Mouse (Mus musculus) heart, embryonic 12.5 days (tissue): ENCODE measurements around the gene Eri3. TPM values are rescaled to one million over a fixed set of nuclear protein-coding genes. Genes with fewer than 3 reads are reported as not detected.

Experiments
- ATAC-seq: fragments of 200-750 bp; cut with Nextera tagmentation; 2 replicates; pipeline ENCODE4 v1.8.0; 2017; ENCODE audit warnings: moderate TSS enrichment, moderate library complexity; ENCODE audit not compliant: insufficient number of reproducible peaks, low FRiP score
- H3K27ac ChIP-seq: fragments of 300-500 bp; sonication (generic); 2 replicates; pipeline ENCODE4 v1.5.1; 2016; ENCODE audit warnings: mild to moderate bottlenecking, moderate library complexity; ENCODE audit not compliant: poor library complexity, severe bottlenecking
- H3K27me3 ChIP-seq: fragments of 300-500 bp; sonication (generic); replicated peaks from 2 replicates; pipeline ENCODE4 v1.6.1; 2016; ENCODE audit warnings: mild to moderate bottlenecking, moderate library complexity
- H3K36me3 ChIP-seq: fragments of 300-500 bp; sonication (generic); 2 replicates; pipeline ENCODE4 v1.6.1; 2016; ENCODE audit warnings: mild to moderate bottlenecking, moderate library complexity
- H3K4me1 ChIP-seq: fragments of 300-500 bp; sonication (generic); replicated peaks from 2 replicates; pipeline ENCODE4 v1.6.1; 2016; ENCODE audit warnings: mild to moderate bottlenecking
- H3K4me2 ChIP-seq: fragments of 300-500 bp; sonication (generic); 2 replicates; pipeline ENCODE4 v1.6.1; 2016; ENCODE audit warnings: mild to moderate bottlenecking, moderate library complexity
- H3K4me3 ChIP-seq: fragments of 300-500 bp; sonication (generic); 2 replicates; pipeline ENCODE4 v1.5.1; 2016; ENCODE audit warnings: mild to moderate bottlenecking
- H3K9ac ChIP-seq: fragments of 300-500 bp; sonication (generic); 2 replicates; pipeline ENCODE4 v1.6.1; 2016; ENCODE audit warnings: mild to moderate bottlenecking, moderate library complexity
- H3K9me3 ChIP-seq: fragments of 300-500 bp; sonication (generic); replicated peaks from 2 replicates; pipeline ENCODE4 v1.6.1; 2016; ENCODE audit warnings: mild to moderate bottlenecking, moderate library complexity
- WGBS: fragments of 180-500 bp; shearing (Covaris S2); methylation state at CpG from one replicate; pipeline ENCODE4 v1.1.7; 2016; 5-methylcytosine and 5-hydroxymethylcytosine counted together
- polyA plus RNA-seq: library from polyadenylated mRNA; unstranded; fragments of >200 nt; fragmentation: Nextera tagmentation; extraction: Ambion mirVana; gene quantifications from 2 replicates; pipeline ENCODE4 v1.2.1, GENCODE M21; 2016

Gene Eri3
- polyA plus RNA-seq, 1 experiment from 2014 or later = 119 TPM

GRCm38 (mm10) chr4:117628464-117628863, 78.3 kb downstream of the Eri3 start:
- no peak overlapping the region for H3K9ac ChIP-seq
- peaks cover 35% of the 10 kb centered on the region for H3K4me1 ChIP-seq
- H3K9me3 ChIP-seq = no peaks in the 10 kb centered on the region
- no peak overlapping the region for H3K27ac ChIP-seq
- no peak overlapping the region for H3K4me3 ChIP-seq
- H3K36me3 ChIP-seq = peaks cover 15% of the 10 kb centered on the region
- no peaks in the 10 kb centered on the region for H3K27me3 ChIP-seq
- 30% methylated on average over 1 of the region's 1 CpGs for WGBS
- no peak for ATAC-seq
- no peak overlapping the region for H3K4me2 ChIP-seq

- H3K4me1 ChIP-seq = peaks cover 27% of the 10 kb centered on the region
- H3K27ac ChIP-seq = no peak overlapping the region
- ATAC-seq = no peak
- no peak overlapping the region for H3K4me3 ChIP-seq
- H3K9me3 ChIP-seq = no peaks in the 10 kb centered on the region
- no peak overlapping the region for H3K9ac ChIP-seq
- WGBS = 68% methylated on average over 6 of the region's 6 CpGs
- peaks cover 10% of the 10 kb centered on the region for H3K36me3 ChIP-seq
- no peaks in the 10 kb centered on the region for H3K27me3 ChIP-seq
- H3K4me2 ChIP-seq = no peak overlapping the region
Measured at GRCm38 (mm10) chr4:117630053-117630670, 80.0 kb downstream of the Eri3 start.

- no peak overlapping the region for H3K27ac ChIP-seq
- peaks cover 5% of the 10 kb centered on the region for H3K36me3 ChIP-seq
- H3K9ac ChIP-seq = no peak overlapping the region
- no peak overlapping the region for H3K4me2 ChIP-seq
- H3K4me1 ChIP-seq = peaks cover 46% of the 10 kb centered on the region
- no peak for ATAC-seq
- no peak overlapping the region for H3K4me3 ChIP-seq
- 74% methylated on average over 5 of the region's 5 CpGs for WGBS
- H3K9me3 ChIP-seq = no peaks in the 10 kb centered on the region
- H3K27me3 ChIP-seq = no peaks in the 10 kb centered on the region
Measured at GRCm38 (mm10) chr4:117633527-117633926, 83.4 kb downstream of the Eri3 start.

GRCm38 (mm10) chr4:117634642-117635041, 84.5 kb downstream of the Eri3 start:
- Histone ChIP-seq H3K4me3 (no peak overlapping the region), H3K27ac (no peak overlapping the region), H3K4me2 (no peak overlapping the region), H3K27me3 (no peaks in the 10 kb centered on the region), H3K9me3 (no peaks in the 10 kb centered on the region), H3K36me3 (no peaks in the 10 kb centered on the region; the same call in 1 of the 2 replicates), H3K9ac (no peak overlapping the region), H3K4me1 (peaks cover 35% of the 10 kb centered on the region)
- ATAC-seq = no peak
- 46% methylated on average over 7 of the region's 7 CpGs for WGBS

GRCm38 (mm10) chr4:117636152-117636551, 86.0 kb downstream of the Eri3 start:
- Histone ChIP-seq H3K4me2 (no peak overlapping the region), H3K27ac (no peak overlapping the region; the same call in 1 of the 2 replicates), H3K9me3 (no peaks in the 10 kb centered on the region), H3K4me3 (no peak overlapping the region), H3K4me1 (peaks cover 23% of the 10 kb centered on the region), H3K9ac (no peak overlapping the region), H3K36me3 (peaks cover 11% of the 10 kb centered on the region), H3K27me3 (no peaks in the 10 kb centered on the region)
- ATAC-seq = no peak
- WGBS = 51% methylated on average over 4 of the region's 4 CpGs

- 73% methylated on average over 22 of the region's 22 CpGs for WGBS
- no peaks in the 10 kb centered on the region for H3K9me3 ChIP-seq
- no peak for ATAC-seq
- H3K36me3 ChIP-seq = peaks cover 16% of the 10 kb centered on the region
- H3K27ac ChIP-seq = no peak overlapping the region
- H3K4me1 ChIP-seq = peaks cover 26% of the 10 kb centered on the region
- no peaks in the 10 kb centered on the region for H3K27me3 ChIP-seq
- no peak overlapping the region for H3K9ac ChIP-seq
- no peak overlapping the region for H3K4me3 ChIP-seq
- no peak overlapping the region for H3K4me2 ChIP-seq
Measured at GRCm38 (mm10) chr4:117636891-117637613, 86.9 kb downstream of the Eri3 start.

- Histone ChIP-seq H3K4me2 (no peak overlapping the region), H3K27ac (no peak overlapping the region), H3K9ac (no peak overlapping the region), H3K36me3 (peaks cover 25% of the 10 kb centered on the region; the same call in 1 of the 2 replicates), H3K9me3 (no peaks in the 10 kb centered on the region), H3K4me3 (no peak overlapping the region), H3K27me3 (no peaks in the 10 kb centered on the region), H3K4me1 (peaks cover 36% of the 10 kb centered on the region)
- ATAC-seq = peak; percentile 54; the same call in 1 of the 2 replicates
- 83% methylated on average over 1 of the region's 1 CpGs for WGBS
Measured at GRCm38 (mm10) chr4:117640925-117641703, 90.9 kb downstream of the Eri3 start.

- Histone ChIP-seq H3K4me1 (peaks cover 36% of the 10 kb centered on the region), H3K9ac (no peak overlapping the region), H3K27ac (no peak overlapping the region), H3K36me3 (peaks cover 25% of the 10 kb centered on the region; the same call in 1 of the 2 replicates), H3K4me2 (no peak overlapping the region), H3K4me3 (no peak overlapping the region), H3K27me3 (no peaks in the 10 kb centered on the region), H3K9me3 (no peaks in the 10 kb centered on the region)
- no peak for ATAC-seq
- 79% methylated on average over 1 of the region's 1 CpGs for WGBS
Measured at GRCm38 (mm10) chr4:117641804-117642203, 91.6 kb downstream of the Eri3 start.

- Histone ChIP-seq H3K27ac (no peak overlapping the region), H3K4me1 (peaks cover 40% of the 10 kb centered on the region), H3K36me3 (peaks cover 30% of the 10 kb centered on the region), H3K27me3 (no peaks in the 10 kb centered on the region), H3K4me2 (0 out of 2 replicates have a peak overlapping the region, but pooled peaks have one; percentile 4), H3K9me3 (no peaks in the 10 kb centered on the region), H3K4me3 (no peak overlapping the region), H3K9ac (no peak overlapping the region)
- ATAC-seq = no peak
- 59% methylated on average over 22 of the region's 22 CpGs for WGBS
Measured at GRCm38 (mm10) chr4:117645031-117645435, 94.9 kb downstream of the Eri3 start.

GRCm38 (mm10) chr4:117645859-117646258, 95.7 kb downstream of the Eri3 start:
- H3K4me1 ChIP-seq = peaks cover 40% of the 10 kb centered on the region
- no peak overlapping the region for H3K4me3 ChIP-seq
- H3K27me3 ChIP-seq = no peaks in the 10 kb centered on the region
- H3K9ac ChIP-seq = no peak overlapping the region
- no peak overlapping the region for H3K4me2 ChIP-seq
- H3K36me3 ChIP-seq = peaks cover 25% of the 10 kb centered on the region
- WGBS = 74% methylated on average over 2 of the region's 2 CpGs
- H3K9me3 ChIP-seq = no peaks in the 10 kb centered on the region
- no peak overlapping the region for H3K27ac ChIP-seq
- ATAC-seq = no peak

- Histone ChIP-seq H3K27ac (no peak overlapping the region), H3K9ac (0 out of 2 replicates have a peak overlapping the region, but pooled peaks have one; percentile 2), H3K36me3 (peaks cover 19% of the 10 kb centered on the region), H3K27me3 (no peaks in the 10 kb centered on the region), H3K4me2 (no peak overlapping the region), H3K4me1 (peaks cover 43% of the 10 kb centered on the region), H3K9me3 (no peaks in the 10 kb centered on the region), H3K4me3 (no peak overlapping the region)
- ATAC-seq = no peak
- WGBS = 52% methylated on average over 8 of the region's 8 CpGs
Measured at GRCm38 (mm10) chr4:117646496-117646895, 96.3 kb downstream of the Eri3 start.
